Mouse (Mus musculus) embryonic facial prominence, embryonic 10.5 days (tissue): ENCODE data around the gene Scgb1c1. TPM values are rescaled to one million over a fixed set of nuclear protein-coding genes. Genes with fewer than 3 reads are reported as not detected.
"Not testable (repeated sequence)": the region's sequence is repeated elsewhere in the genome, so short reads cannot be mapped to it uniquely, and the experiment has no call there.

ENCODE experiments used
- DNase-seq: peaks from one replicate; pipeline ENCODE4 v3.0.0-alpha.2; 2017; ENCODE audit warnings: low spot score
- H3K27ac ChIP-seq: fragments of 300-500 bp; sonication (generic); replicated peaks from 2 replicates; pipeline ENCODE4 v1.5.1; 2016; ENCODE audit warnings: mild to moderate bottlenecking
- H3K27me3 ChIP-seq: fragments of 300-500 bp; sonication (generic); replicated peaks from 2 replicates; pipeline ENCODE4 v1.6.1; 2016; ENCODE audit warnings: low read depth, mild to moderate bottlenecking; ENCODE audit not compliant: poor library complexity, severe bottlenecking
- H3K36me3 ChIP-seq: fragments of 300-500 bp; sonication (generic); replicated peaks from 2 replicates; pipeline ENCODE4 v1.6.1; 2016; ENCODE audit warnings: mild to moderate bottlenecking, moderate library complexity
- H3K4me1 ChIP-seq: fragments of 300-500 bp; sonication (generic); 2 replicates; pipeline ENCODE4 v1.6.1; 2016
- H3K4me3 ChIP-seq: fragments of 300-500 bp; sonication (generic); 2 replicates; pipeline ENCODE4 v1.5.1; 2016; ENCODE audit warnings: mild to moderate bottlenecking, moderate library complexity
- H3K9me3 ChIP-seq: fragments of 300-500 bp; sonication (generic); 2 replicates; pipeline ENCODE4 v1.6.1; 2016; ENCODE audit warnings: mild to moderate bottlenecking
- WGBS: fragments of 180-500 bp; shearing (Covaris S2); methylation state at CpG from one replicate; pipeline ENCODE4 v1.1.7; 2016; 5-methylcytosine and 5-hydroxymethylcytosine counted together
- polyA plus RNA-seq: library from polyadenylated mRNA; unstranded; fragments of >200 nt; fragmentation: Nextera tagmentation; extraction: Ambion mirVana; gene quantifications from 2 replicates; pipeline ENCODE4 v1.2.1, GENCODE M21; 2016

Scgb1c1 gene
- polyA plus RNA-seq, 1 experiment from 2014 or later = not detected

DNA sequence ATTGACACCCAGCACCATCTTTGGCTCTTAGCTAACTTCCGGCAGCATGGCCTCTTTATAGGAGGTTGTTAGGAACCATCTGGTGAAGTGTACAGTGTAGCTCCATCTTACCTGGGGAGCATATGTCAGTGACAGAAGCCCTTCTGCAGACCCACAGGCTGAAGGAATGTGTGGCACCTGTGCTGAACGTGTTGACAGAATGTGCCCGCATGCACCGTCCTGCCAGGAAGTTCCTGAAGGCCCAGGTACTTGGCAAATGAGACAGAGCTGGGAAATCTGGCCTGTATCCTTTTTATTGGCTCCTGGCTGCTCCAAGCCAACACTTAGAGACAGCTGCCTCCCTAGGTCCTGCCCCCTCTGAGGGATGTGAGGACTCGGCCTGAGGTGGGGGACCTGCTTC is 15.4 kb downstream of the Scgb1c1 start:
- Histone ChIP-seq H3K4me1 (peaks cover 30% of the 10 kb centered on the region), H3K36me3 (peaks cover 71% of the 10 kb centered on the region), H3K4me3 (no peak overlapping the region), H3K27ac (no peak overlapping the region), H3K9me3 (no peaks in the 10 kb centered on the region), H3K27me3 (no peaks in the 10 kb centered on the region)
- 90% methylated on average over 5 of the region's 5 CpGs for WGBS
- DNase-seq = no peak

DNA sequence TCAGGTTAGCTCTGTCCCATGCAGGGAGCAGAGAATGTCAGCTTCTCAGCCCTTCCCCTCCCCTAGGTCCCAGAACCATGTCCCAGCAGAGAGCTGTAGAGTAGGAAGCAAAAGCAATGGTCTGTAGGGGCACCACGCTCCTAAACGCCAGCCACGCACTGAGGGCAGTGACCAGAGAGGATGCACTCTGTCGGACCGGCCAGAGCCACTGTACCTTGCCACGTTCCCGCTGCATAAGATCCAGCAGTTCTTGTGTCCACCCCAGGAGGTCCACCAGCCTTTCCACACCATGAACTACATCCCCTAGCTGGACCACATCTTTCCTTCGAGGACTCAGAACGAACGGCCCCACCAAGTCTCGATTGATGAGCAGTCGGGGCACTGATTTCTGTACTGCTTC is 19.4 kb downstream of the Scgb1c1 start:
- WGBS = 90% methylated on average over 12 of the region's 12 CpGs
- H3K27ac ChIP-seq = no peak overlapping the region
- 0 out of 2 replicates have a peak, but pooled peaks cover 2% of the 10 kb centered on the region for H3K4me1 ChIP-seq
- no peak for DNase-seq
- no peaks in the 10 kb centered on the region for H3K9me3 ChIP-seq
- peaks cover 75% of the 10 kb centered on the region for H3K36me3 ChIP-seq
- no peaks in the 10 kb centered on the region for H3K27me3 ChIP-seq
- no peak overlapping the region for H3K4me3 ChIP-seq

DNA sequence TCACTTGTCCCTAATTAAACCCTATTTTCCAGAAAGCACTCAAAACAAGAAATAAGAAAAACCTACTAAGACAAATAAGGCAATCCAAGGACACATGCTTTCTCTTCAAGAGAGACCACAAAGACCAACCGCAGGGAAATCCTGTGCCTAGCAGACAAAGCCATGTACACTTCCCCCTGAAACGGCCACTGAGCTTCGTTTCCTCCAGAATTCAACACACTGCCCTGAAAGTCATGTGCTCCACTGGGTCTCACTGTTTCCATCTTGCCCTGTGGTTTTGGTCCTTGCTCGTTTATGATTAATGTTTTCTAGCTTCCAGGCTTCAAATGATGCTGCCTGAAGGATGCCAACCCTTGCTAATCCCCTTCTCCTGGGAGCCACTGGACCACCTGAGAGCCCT is 28.9 kb downstream of the Scgb1c1 start:
- H3K9me3 ChIP-seq = no peaks in the 10 kb centered on the region
- no peaks in the 10 kb centered on the region for H3K27me3 ChIP-seq
- H3K4me1 ChIP-seq = 0 out of 2 replicates have a peak, but pooled peaks cover 3% of the 10 kb centered on the region
- no peak overlapping the region for H3K27ac ChIP-seq
- WGBS = 87% methylated on average over 4 of the region's 4 CpGs
- no peak for DNase-seq
- H3K4me3 ChIP-seq = no peak overlapping the region
- peaks cover 43% of the 10 kb centered on the region for H3K36me3 ChIP-seq

DNA sequence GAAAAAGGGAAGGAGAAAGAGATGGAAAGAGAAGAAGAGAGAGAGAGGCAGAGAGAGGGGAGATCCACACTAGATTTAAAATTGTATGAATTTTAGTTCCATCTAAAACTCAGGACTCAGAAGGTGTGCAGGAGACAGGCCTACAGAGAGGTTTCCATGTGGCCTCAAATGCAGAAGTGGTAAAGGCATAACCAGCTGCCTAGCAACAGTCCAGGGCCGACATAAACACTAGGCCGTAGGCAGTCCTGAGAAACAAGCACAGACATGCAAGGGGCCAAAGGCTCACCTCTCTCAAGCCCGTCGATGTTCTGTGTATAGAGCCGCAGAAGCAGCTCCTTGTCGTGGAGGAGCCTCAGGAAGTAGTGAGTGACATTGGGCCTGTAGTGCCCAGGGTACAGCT is 32.0 kb downstream of the Scgb1c1 start:
- H3K9me3 ChIP-seq = no peaks in the 10 kb centered on the region
- H3K27me3 ChIP-seq = no peaks in the 10 kb centered on the region
- H3K36me3 ChIP-seq = peaks cover 41% of the 10 kb centered on the region
- no peak overlapping the region for H3K27ac ChIP-seq
- H3K4me3 ChIP-seq = no peak overlapping the region
- 77% methylated on average over 6 of the region's 6 CpGs for WGBS
- peaks cover 12% of the 10 kb centered on the region for H3K4me1 ChIP-seq
- no peak for DNase-seq

DNA sequence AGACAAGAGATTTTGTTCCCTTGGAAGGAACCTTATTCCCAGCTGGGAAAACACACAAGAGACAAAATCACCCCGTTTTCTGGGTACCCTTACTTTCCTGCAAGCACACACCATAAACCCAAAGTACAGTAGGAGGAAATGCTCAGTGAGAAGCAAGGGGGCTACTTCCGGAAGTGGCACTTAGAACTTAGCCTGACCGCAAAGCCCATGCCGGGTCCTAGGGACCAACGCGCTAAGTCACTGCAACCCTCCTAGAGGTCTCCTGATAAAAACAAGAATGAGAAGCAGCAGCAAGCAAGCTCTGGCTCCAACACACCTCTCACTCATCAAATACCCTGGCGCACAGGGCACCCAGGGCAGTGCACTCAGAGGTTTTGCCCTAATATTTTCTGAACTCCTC is 34.0 kb downstream of the Scgb1c1 start:
- Histone ChIP-seq H3K4me3 (no peak overlapping the region), H3K36me3 (peaks cover 40% of the 10 kb centered on the region)

DNA sequence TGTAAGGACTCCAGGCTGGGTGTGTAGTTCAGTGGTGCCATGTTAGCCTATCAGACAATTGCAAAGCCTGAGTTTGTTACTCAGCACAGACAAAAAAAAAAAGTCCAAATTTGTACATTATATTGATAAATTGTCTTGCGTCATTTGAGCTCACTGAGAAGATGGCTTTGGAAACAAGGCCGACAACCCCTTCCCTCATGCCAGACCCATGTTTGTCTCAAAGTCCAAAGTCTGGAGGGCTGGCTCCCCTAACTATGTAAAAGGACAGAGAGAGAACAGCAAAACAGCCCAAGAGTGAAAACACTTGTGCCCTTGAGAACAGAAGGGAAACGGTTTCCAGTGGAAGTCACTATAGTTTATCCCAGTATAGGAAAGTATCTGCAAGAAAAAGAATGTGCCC is 35.1 kb downstream of the Scgb1c1 start:
- peaks cover 42% of the 10 kb centered on the region for H3K36me3 ChIP-seq
- no peaks in the 10 kb centered on the region for H3K9me3 ChIP-seq
- H3K27ac ChIP-seq = no peak overlapping the region
- 85% methylated on average over 3 of the region's 3 CpGs for WGBS
- DNase-seq = no peak
- no peaks in the 10 kb centered on the region for H3K27me3 ChIP-seq
- H3K4me1 ChIP-seq = peaks cover 23% of the 10 kb centered on the region
- H3K4me3 ChIP-seq = peak overlapping the region; percentile 98; the same call in 1 of the 2 replicates

More for the DNA sequence above, 34.0 kb downstream of the Scgb1c1 start:
- no peak for DNase-seq
- Histone ChIP-seq H3K4me1 (peaks cover 23% of the 10 kb centered on the region), H3K27ac (no peak overlapping the region), H3K27me3 (no peaks in the 10 kb centered on the region), H3K9me3 (no peaks in the 10 kb centered on the region)
- WGBS = 91% methylated on average over 7 of the region's 7 CpGs

DNA sequence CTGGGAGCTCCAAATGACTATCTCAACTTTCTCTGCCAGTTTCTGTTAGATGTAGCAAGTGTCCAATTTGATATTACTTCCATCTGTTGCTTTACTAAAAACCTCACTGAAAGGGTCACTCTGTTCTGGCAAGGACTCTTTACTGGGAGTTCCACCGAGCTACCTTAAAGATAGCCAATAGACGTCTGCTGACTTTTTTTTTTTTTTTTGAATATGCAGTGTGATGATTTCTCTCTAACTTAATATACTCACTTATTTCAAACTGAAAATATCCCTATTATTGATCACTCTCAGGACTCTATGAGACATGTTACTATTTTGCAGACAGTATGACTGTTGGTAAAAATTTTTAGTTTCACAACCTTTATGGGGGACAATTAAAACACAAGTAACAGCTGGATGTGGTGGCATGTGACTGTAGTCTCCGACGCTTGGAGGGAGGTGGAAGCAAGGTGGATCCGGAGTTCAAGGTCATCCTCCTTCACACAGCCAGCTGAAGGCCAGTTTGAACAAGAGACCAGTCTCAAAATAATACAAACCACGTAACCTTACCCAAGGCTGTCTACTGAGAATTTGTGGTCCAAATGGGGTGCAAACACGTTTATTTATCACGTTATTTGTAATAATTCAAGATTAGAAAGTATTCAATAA is 35.6 kb downstream of the Scgb1c1 start:
- DNase-seq = no peak

DNA sequence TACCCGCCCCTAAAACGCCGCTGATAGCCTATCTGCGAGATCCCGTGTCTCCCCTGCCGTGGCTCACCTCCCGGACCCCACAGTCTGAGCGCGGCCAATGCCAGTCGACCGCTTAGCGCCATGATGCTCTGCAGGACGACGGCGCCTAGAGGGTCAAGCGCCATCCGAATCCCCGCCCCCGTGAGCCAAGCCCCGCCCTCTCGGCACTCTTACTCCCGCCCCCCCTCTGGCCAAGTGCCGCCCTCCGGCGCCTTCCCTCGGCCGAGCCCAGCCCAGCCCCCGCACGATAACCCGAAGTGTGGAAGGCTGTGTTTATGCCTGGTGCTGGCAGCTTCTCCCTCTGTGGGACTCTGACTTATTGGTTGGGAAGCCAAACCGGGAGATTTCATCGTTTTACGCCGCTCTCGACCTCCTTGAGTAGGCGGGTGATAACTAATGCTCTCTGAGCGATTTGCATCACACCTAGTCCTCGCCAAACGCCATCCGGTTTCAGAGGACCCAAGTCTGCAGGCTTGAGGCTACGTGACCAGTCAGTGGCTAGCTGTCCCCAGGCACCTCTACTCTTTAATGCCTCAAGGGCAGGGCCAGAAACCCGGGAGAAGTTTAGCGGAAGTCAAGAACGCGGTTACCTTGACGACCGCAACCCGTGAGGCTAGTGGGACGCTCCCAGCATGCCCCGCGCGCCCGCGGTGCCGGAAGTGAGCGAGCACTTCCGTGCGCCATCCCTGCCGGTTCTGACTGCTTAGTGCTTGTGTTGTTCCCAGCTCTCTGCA is 36.5 kb downstream of the Scgb1c1 start, which contains the start of the genes Psmd13 and Sirt3:
TSS of gene Psmd13 (plus strand) at position 273 of the 773 bp plus-strand sequence.
TSS of gene Sirt3 (minus strand) at position 614 of the 773 bp plus-strand sequence.
- peak within 1 kb of the TSS; percentile 98 for H3K4me3 ChIP-seq
- under 1% methylated on average over 59 of the region's 59 CpGs for WGBS
- DNase-seq = peak; percentile 94

More for the DNA sequence above, 35.6 kb downstream of the Scgb1c1 start:
- peaks cover 23% of the 10 kb centered on the region for H3K4me1 ChIP-seq
- H3K9me3 ChIP-seq = no peaks in the 10 kb centered on the region
- H3K27ac ChIP-seq = peak overlapping the region; percentile 88
- WGBS = 34% methylated on average over 8 of the region's 8 CpGs
- no peaks in the 10 kb centered on the region for H3K27me3 ChIP-seq
- H3K4me3 ChIP-seq = peak overlapping the region; percentile 98
- peaks cover 43% of the 10 kb centered on the region for H3K36me3 ChIP-seq

DNA sequence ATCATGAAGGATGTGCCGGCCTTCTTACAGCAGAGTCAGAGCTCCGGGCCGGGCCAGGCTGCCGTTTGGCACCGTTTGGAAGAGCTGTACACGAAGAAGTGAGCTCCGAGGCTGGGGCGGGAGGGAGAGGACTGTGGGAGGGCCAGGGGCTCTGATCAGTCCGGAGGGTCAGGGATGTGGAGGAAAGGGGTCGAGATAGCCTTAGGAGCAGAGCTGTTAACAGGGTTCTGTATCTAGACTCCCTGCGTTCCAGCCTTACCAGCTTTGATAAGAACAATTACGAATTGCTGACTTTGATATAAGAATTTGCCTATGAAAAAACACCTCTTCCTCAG is 37.1 kb downstream of the Scgb1c1 start:
- Histone ChIP-seq H3K27ac (peak overlapping the region; percentile 88), H3K4me1 (peaks cover 23% of the 10 kb centered on the region), H3K27me3 (no peaks in the 10 kb centered on the region), H3K4me3 (peak overlapping the region; percentile 98), H3K36me3 (peaks cover 43% of the 10 kb centered on the region), H3K9me3 (no peaks in the 10 kb centered on the region)
- WGBS = under 1% methylated on average over 12 of the region's 12 CpGs
- no peak for DNase-seq

More for the DNA sequence above, 36.5 kb downstream of the Scgb1c1 start, which contains the start of the genes Psmd13 and Sirt3:
- H3K27ac ChIP-seq = peak within 1 kb of the TSS; percentile 88
- no peaks in the 10 kb centered on the region for H3K9me3 ChIP-seq
- peaks cover 23% of the 10 kb centered on the region for H3K4me1 ChIP-seq
- peaks cover 43% of the 10 kb centered on the region for H3K36me3 ChIP-seq
- H3K27me3 ChIP-seq = no peaks in the 10 kb centered on the region

DNA sequence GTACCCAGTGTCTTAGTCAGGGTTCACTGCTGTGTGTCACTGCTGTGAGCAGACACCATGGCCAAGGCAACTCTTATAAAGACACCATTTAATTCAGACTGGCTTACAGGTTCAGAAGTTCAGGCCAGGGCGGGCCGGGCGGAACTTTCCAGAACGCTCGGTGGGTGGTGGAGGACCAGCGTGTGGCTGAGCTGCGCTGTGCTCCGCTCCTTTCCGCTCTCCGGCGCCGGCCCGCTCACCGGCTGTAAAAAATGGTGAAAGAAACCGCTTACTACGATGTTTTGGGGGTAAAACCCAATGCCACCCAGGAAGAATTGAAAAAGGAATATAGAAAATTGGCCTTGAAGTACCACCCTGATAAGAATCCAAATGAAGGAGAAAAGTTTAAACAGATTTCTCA is 45.3 kb downstream of the Scgb1c1 start:
- WGBS = 97% methylated on average over 16 of the region's 16 CpGs
- H3K36me3 ChIP-seq = peaks cover 89% of the 10 kb centered on the region
- DNase-seq = not testable (repeated sequence)

DNA sequence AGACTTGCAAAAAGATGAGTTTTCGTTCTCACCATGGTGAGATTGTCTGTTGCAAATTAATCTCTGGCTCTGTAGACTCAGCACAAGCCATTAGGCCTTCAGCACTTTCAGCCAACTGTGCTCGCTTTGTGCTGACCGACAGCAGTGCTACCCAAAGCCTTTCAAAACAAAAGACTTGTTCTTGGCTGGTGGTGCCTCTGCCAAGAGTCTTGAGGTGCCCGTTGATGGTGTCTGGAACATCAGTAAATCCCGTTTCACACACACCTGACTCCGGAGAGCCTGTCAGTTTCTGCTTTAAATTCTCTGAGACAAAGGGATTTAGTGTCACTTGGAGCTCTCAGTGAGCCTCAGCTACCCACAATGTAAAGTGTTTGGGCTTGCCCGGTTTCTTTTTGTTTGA is 48.7 kb downstream of the Scgb1c1 start:
- Histone ChIP-seq H3K4me3 (no peak overlapping the region), H3K27ac (no peak overlapping the region), H3K27me3 (no peaks in the 10 kb centered on the region), H3K36me3 (peaks cover 89% of the 10 kb centered on the region), H3K4me1 (no peaks in the 10 kb centered on the region), H3K9me3 (no peaks in the 10 kb centered on the region)
- DNase-seq = no peak
- 91% methylated on average over 7 of the region's 7 CpGs for WGBS

More for the DNA sequence above, 45.3 kb downstream of the Scgb1c1 start:
- not testable (repeated sequence) for H3K27me3 ChIP-seq, H3K27ac ChIP-seq, H3K4me1 ChIP-seq, H3K9me3 ChIP-seq, H3K4me3 ChIP-seq

DNA sequence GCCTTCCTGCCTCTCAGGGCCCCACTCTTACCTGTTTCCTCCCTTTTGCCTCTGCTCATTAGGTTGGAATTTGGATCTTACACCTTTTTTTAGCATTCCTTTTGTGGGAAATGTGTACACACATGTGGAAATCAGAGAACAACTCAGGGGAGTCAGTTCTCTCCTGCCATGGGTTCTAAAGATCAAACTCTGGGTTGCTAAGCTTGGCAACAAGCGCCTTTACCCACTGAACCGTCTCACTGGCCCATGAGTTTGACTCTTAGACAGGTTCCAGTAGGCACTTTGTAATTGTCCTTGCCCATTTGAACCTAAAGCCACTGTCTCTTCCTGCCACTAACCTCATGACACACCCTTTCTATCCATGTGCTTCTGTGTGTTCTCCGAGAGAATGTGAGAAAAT is 49.3 kb downstream of the Scgb1c1 start:
- H3K4me1 ChIP-seq = no peaks in the 10 kb centered on the region
- no peaks in the 10 kb centered on the region for H3K9me3 ChIP-seq
- no peak overlapping the region for H3K4me3 ChIP-seq
- H3K27me3 ChIP-seq = no peaks in the 10 kb centered on the region
- no peak overlapping the region for H3K27ac ChIP-seq
- WGBS = 94% methylated on average over 3 of the region's 3 CpGs
- no peak for DNase-seq
- H3K36me3 ChIP-seq = peaks cover 88% of the 10 kb centered on the region
